8 mouse cellular contexts compared by ENCODE assay signal in genomic region chr6:108659726-108660205, GRCm38 (mm10). TPM values are rescaled to one million over a fixed set of nuclear protein-coding genes. Genes with fewer than 3 reads are reported as not detected.
A peak's percentile ranks its signal among the peaks of the same experiment; 100 is the strongest.
DNase-seq lines count a peak whose midpoint lies in the region; ATAC-seq and TF ChIP-seq lines count a peak whose summit lies in the region.

No protein-coding gene starts in this region.

- no peak for TF ChIP-seq CTCF in left cerebral cortex, adult 2 months (IDR thresholded peaks at IDR 0.05)

- peak; percentile 25 to 29; a peak in 3 of 4 replicates for ATAC-seq in hematopoietic stem cell, adult 5-6 weeks (replicated peaks in 1 of 2; ENCODE audit: insufficient read depth in 1 of 2, low FRiP score in 2 of 2, low TSS enrichment in 1 of 2, low read depth in 1 of 2, poor library complexity in 2 of 2, severe bottlenecking in 2 of 2)
- ATAC-seq in erythroid progenitor cell, adult 5-6 weeks (replicated peaks; ENCODE audit: low FRiP score, poor library complexity, severe bottlenecking) = no peak

- intact Hi-C loops in left cerebral cortex, adult 2 months (cut with DNase I) = loop anchor here (1.0 to 5.0 kb wide), 9 partner anchors 50 to 233 kb away; no protein-coding TSS in a partner anchor

- H3K27ac ChIP-seq in left cerebral cortex, adult 2 months = peak overlapping the region; percentile 98

- peak overlapping the region; percentile 86 for H3K4me3 ChIP-seq in left cerebral cortex, adult 2 months

- DNase-seq in adrenal gland, adult (ENCODE audit: inconsistent age in 2 of 2, low spot score in 1 of 2) = peak; percentile 95 to 98
- DNase-seq in cerebellum, postnatal 10 days = peak; percentile 90 to 92
- DNase-seq in frontal cortex, postnatal 10 days (ENCODE audit: low spot score in 2 of 2) = peak; percentile 83 to 89
- peak; percentile 88 for DNase-seq in left cerebral cortex, adult 2 months (ENCODE audit: extremely low spot score in 1 of 2, low spot score in 2 of 2)
- peak; percentile 90 for DNase-seq in lung, postnatal 25 days (ENCODE audit: low spot score)
- peak; percentile 88 to 91 for DNase-seq in right cerebral cortex, adult 2 months (ENCODE audit: low spot score in 2 of 2)

RNA-seq across cellular contexts. Expression of gene Bhlhe40, which starts 0.7 kb away (rescaled TPM):
- total RNA-seq in hematopoietic stem cell, adult 5-6 weeks (2017) = 21.6 and 29.8 TPM in 2 replicates
- 100 to 1,000 TPM; 127 to 159 TPM for total RNA-seq in left cerebral cortex, adult 2 months (2021)
- 1.3 and 2.5 TPM in 2 replicates for total RNA-seq in erythroid progenitor cell, adult 5-6 weeks (2015; ENCODE audit: low replicate concordance)
- total RNA-seq in erythroid progenitor cell, adult 5-6 weeks (2017; ENCODE audit: low replicate concordance) = 2.6 and 5.6 TPM in 2 replicates
